In genomic region chr1:55512165-55512564, GRCm38 (mm10) we compare ENCODE assay signal across 21 mouse cellular contexts.
"Had no signal": no experiment of that assay in that cellular context is flagged by ENCODE, and none has a peak within 500 bp of the region (broad histone marks: within the 10 kb centered on the region; RNA-seq: fewer than 3 reads in every experiment).

No protein-coding gene starts in this region.

- H3K9ac ChIP-seq: forebrain, postnatal 0 days; heart, embryonic 13.5 days; heart, embryonic 15.5 days; hindbrain, embryonic 13.5 days; hindbrain, embryonic 15.5 days; limb, embryonic 12.5 days had no signal

- H3K4me1 ChIP-seq: heart, embryonic 13.5 days; hindbrain, embryonic 13.5 days; hindbrain, embryonic 15.5 days; limb, embryonic 10.5 days; limb, embryonic 12.5 days had no signal

- H3K4me3 ChIP-seq: heart, adult 2 months; heart, embryonic 13.5 days; heart, embryonic 15.5 days; hindbrain, embryonic 13.5 days; hindbrain, embryonic 15.5 days; layer of hippocampus, adult 2 months; left cerebral cortex, adult 2 months; limb, embryonic 10.5 days; limb, embryonic 12.5 days had no signal

- H3K36me3 ChIP-seq: heart, embryonic 13.5 days; heart, embryonic 15.5 days; hindbrain, embryonic 13.5 days; hindbrain, embryonic 15.5 days; limb, embryonic 10.5 days; limb, embryonic 12.5 days had no signal

- ATAC-seq: forebrain, postnatal 0 days; hindbrain, postnatal 0 days; intestine, embryonic 16.5 days had no signal

- H3K27me3 ChIP-seq: heart, embryonic 15.5 days; hindbrain, embryonic 13.5 days; hindbrain, embryonic 15.5 days; limb, embryonic 12.5 days had no signal

- DNase-seq: forebrain, postnatal 0 days; gastrocnemius, postnatal 14 days; gastrocnemius, postnatal 36 days; heart, adult 2 months; heart, postnatal 14 days; heart, postnatal 36 days; kidney, adult 18-20 months; kidney, postnatal 36 days; liver had no signal

- H3K27ac ChIP-seq: heart, adult 2 months; heart, embryonic 13.5 days; heart, embryonic 15.5 days; hindbrain, embryonic 13.5 days; hindbrain, embryonic 15.5 days; hindbrain, postnatal 0 days; layer of hippocampus, adult 2 months; left cerebral cortex, adult 2 months; limb, embryonic 10.5 days; limb, embryonic 12.5 days had no signal

- H3K9me3 ChIP-seq: heart, embryonic 13.5 days; heart, embryonic 15.5 days; hindbrain, embryonic 13.5 days; hindbrain, embryonic 15.5 days; limb, embryonic 10.5 days; limb, embryonic 12.5 days had no signal

- H3K4me2 ChIP-seq: heart, embryonic 11.5 days; heart, embryonic 13.5 days; heart, embryonic 15.5 days; hindbrain, embryonic 13.5 days; hindbrain, embryonic 15.5 days; limb, embryonic 12.5 days; liver, embryonic 11.5 days had no signal
